Mouse (Mus musculus) cerebellum, adult 9-10 months (tissue): Measurements from ENCODE around the gene Fscn1.

Source experiments
- DNase-seq: peaks from one replicate; pipeline ENCODE4 v3.0.0; 2022

The Fscn1 gene

GRCm38 (mm10) chr5:142959576-142960556 is at the start of gene Fscn1:
Gene Fscn1 (plus strand): TSS chr5:142960343.
- DNase-seq, result peak; percentile 45

- DNase-seq, result no peak
Observed at GRCm38 (mm10) chr5:142911629-142912028, 48.5 kb upstream of the Fscn1 start.

GRCm38 (mm10) chr5:142912320-142912719 is 47.8 kb upstream of the Fscn1 start:
- DNase-seq, result no peak

- DNase-seq, result no peak
Observed at GRCm38 (mm10) chr5:142912739-142913138, 47.4 kb upstream of the Fscn1 start.

GRCm38 (mm10) chr5:142915231-142915630 is 44.9 kb upstream of the Fscn1 start:
- no peak for DNase-seq

- DNase-seq, result no peak
Observed at GRCm38 (mm10) chr5:142916593-142916992, 43.5 kb upstream of the Fscn1 start.

GRCm38 (mm10) chr5:142917402-142917801 is 42.7 kb upstream of the Fscn1 start:
- DNase-seq, result no peak

- no peak for DNase-seq
Observed at GRCm38 (mm10) chr5:142920311-142921073, 39.7 kb upstream of the Fscn1 start.

- no peak for DNase-seq
Observed at GRCm38 (mm10) chr5:142921074-142921459, 39.1 kb upstream of the Fscn1 start.

- no peak for DNase-seq
Observed at GRCm38 (mm10) chr5:142922251-142922650, 37.9 kb upstream of the Fscn1 start.

- DNase-seq, result no peak
Observed at GRCm38 (mm10) chr5:142923781-142924180, 36.4 kb upstream of the Fscn1 start.

- DNase-seq, result no peak
Observed at GRCm38 (mm10) chr5:142924336-142924959, 35.7 kb upstream of the Fscn1 start.

GRCm38 (mm10) chr5:142926204-142926939 is 33.8 kb upstream of the Fscn1 start:
- no peak for DNase-seq

- DNase-seq, result no peak
Observed at GRCm38 (mm10) chr5:142926940-142927228, 33.3 kb upstream of the Fscn1 start.

- DNase-seq, result no peak
Observed at GRCm38 (mm10) chr5:142927341-142927930, 32.7 kb upstream of the Fscn1 start.

- no peak for DNase-seq
Observed at GRCm38 (mm10) chr5:142928749-142929399, 31.3 kb upstream of the Fscn1 start.

- no peak for DNase-seq
Observed at GRCm38 (mm10) chr5:142929400-142929752, 30.8 kb upstream of the Fscn1 start.

GRCm38 (mm10) chr5:142931241-142931745 is 28.9 kb upstream of the Fscn1 start:
- no peak for DNase-seq

GRCm38 (mm10) chr5:142932084-142932685 is 28.0 kb upstream of the Fscn1 start:
- peak; percentile 92 for DNase-seq

- no peak for DNase-seq
Observed at GRCm38 (mm10) chr5:142932731-142933130, 27.4 kb upstream of the Fscn1 start.

GRCm38 (mm10) chr5:142935642-142936335 is 24.4 kb upstream of the Fscn1 start:
- peak; percentile 91 for DNase-seq
